Mouse (Mus musculus): ENCODE results near the gene Lhx6.

Lhx6 gene

GRCm38 (mm10) chr2:36093301-36093700 is 11.9 kb downstream of the Lhx6 start:
- DNase-seq (ENCODE audit: low spot score in 2 of 2), result no peak

GRCm38 (mm10) chr2:36092748-36093147 is 12.5 kb downstream of the Lhx6 start:
- no peak for DNase-seq (ENCODE audit: low spot score in 2 of 2)

GRCm38 (mm10) chr2:36090853-36091741 is 14.1 kb downstream of the Lhx6 start:
- peak in 1 of 2 experiments; percentile 15 for DNase-seq (ENCODE audit: low spot score in 2 of 2)

GRCm38 (mm10) chr2:36089190-36089589 is 16.0 kb downstream of the Lhx6 start:
- no peak for DNase-seq (ENCODE audit: low spot score in 2 of 2)

GRCm38 (mm10) chr2:36085041-36085440 is 20.2 kb downstream of the Lhx6 start:
- DNase-seq (ENCODE audit: low spot score in 2 of 2), result no peak

- no peak for DNase-seq (ENCODE audit: low spot score in 2 of 2)
Observed at GRCm38 (mm10) chr2:36082802-36083580, 22.2 kb downstream of the Lhx6 start.

- DNase-seq (ENCODE audit: low spot score in 2 of 2), result no peak
Observed at GRCm38 (mm10) chr2:36081446-36081845, 23.8 kb downstream of the Lhx6 start.

GRCm38 (mm10) chr2:36077160-36077761 is 27.9 kb downstream of the Lhx6 start:
- DNase-seq (ENCODE audit: low spot score in 2 of 2), result no peak

GRCm38 (mm10) chr2:36075210-36075609 is 30.0 kb downstream of the Lhx6 start:
- DNase-seq (ENCODE audit: low spot score in 2 of 2), result no peak

- no peak for DNase-seq (ENCODE audit: low spot score in 2 of 2)
Observed at GRCm38 (mm10) chr2:36073781-36074180, 31.4 kb downstream of the Lhx6 start.

- DNase-seq (ENCODE audit: low spot score in 2 of 2), result no peak
Observed at GRCm38 (mm10) chr2:36071660-36072305, 33.4 kb downstream of the Lhx6 start.

GRCm38 (mm10) chr2:36067132-36067531 is 38.1 kb downstream of the Lhx6 start:
- DNase-seq (ENCODE audit: low spot score in 2 of 2), result no peak

- no peak for DNase-seq (ENCODE audit: low spot score in 2 of 2)
Observed at GRCm38 (mm10) chr2:36061409-36061808, 43.8 kb downstream of the Lhx6 start.

GRCm38 (mm10) chr2:36056248-36056647 is 49.0 kb downstream of the Lhx6 start:
- DNase-seq (ENCODE audit: low spot score in 2 of 2), result no peak

- no peak for DNase-seq (ENCODE audit: low spot score in 2 of 2)
Observed at GRCm38 (mm10) chr2:36053249-36053648, 52.0 kb downstream of the Lhx6 start.

GRCm38 (mm10) chr2:36049567-36049954 is 55.6 kb downstream of the Lhx6 start:
- DNase-seq (ENCODE audit: low spot score in 2 of 2), result no peak

GRCm38 (mm10) chr2:36048748-36049566 is 56.3 kb downstream of the Lhx6 start, which contains the start of the genes Ndufa8 and Morn5:
Gene Ndufa8 (minus strand): TSS chr2:36049406.
Gene Morn5 (plus strand): TSS chr2:36049458.
- DNase-seq (ENCODE audit: low spot score in 2 of 2), result peak; percentile 95 to 97

- DNase-seq (ENCODE audit: low spot score in 2 of 2), result no peak
Observed at GRCm38 (mm10) chr2:36048164-36048563, 57.0 kb downstream of the Lhx6 start.

GRCm38 (mm10) chr2:36040872-36041271 is 64.3 kb downstream of the Lhx6 start:
- DNase-seq (ENCODE audit: low spot score in 2 of 2), result no peak

GRCm38 (mm10) chr2:36039297-36039985 is 65.8 kb downstream of the Lhx6 start:
- no peak for DNase-seq (ENCODE audit: low spot score in 2 of 2)

Data from right cerebral cortex, postnatal 36 days (tissue).